Mouse (Mus musculus): ENCODE results near the gene Nab2. TPM values are rescaled to one million over a fixed set of nuclear protein-coding genes. Genes with fewer than 3 reads are reported as not detected.
"Not testable (repeated sequence)": the region's sequence is repeated elsewhere in the genome, so short reads cannot be mapped to it uniquely, and the experiment has no call there.

Gene Nab2
- polyA plus RNA-seq, 1 experiment from 2014 or later, result 19.5 TPM

GRCm38 (mm10) chr10:127659551-127659950, 8.8 kb downstream of the Nab2 start:
- H3K27ac ChIP-seq, result no peak overlapping the region
- H3K4me3 ChIP-seq, result no peak overlapping the region
- H3K9ac ChIP-seq, result no peak overlapping the region
- H3K4me1 ChIP-seq, result peaks cover 50% of the 10 kb centered on the region
- H3K4me2 ChIP-seq, result no peak overlapping the region
- no peaks in the 10 kb centered on the region for H3K27me3 ChIP-seq
- H3K9me3 ChIP-seq, result no peaks in the 10 kb centered on the region
- 56% methylated on average over 1 of the region's 1 CpGs for WGBS
- no peak for ATAC-seq (ENCODE audit: insufficient number of reproducible peaks, insufficient read depth, low FRiP score, low TSS enrichment, low read depth)
- H3K36me3 ChIP-seq, result peaks cover 72% of the 10 kb centered on the region

- Histone ChIP-seq H3K4me1 (peaks cover 40% of the 10 kb centered on the region), H3K9me3 (no peaks in the 10 kb centered on the region), H3K36me3 (peaks cover 70% of the 10 kb centered on the region), H3K27me3 (no peaks in the 10 kb centered on the region), H3K27ac (peak overlapping the region; percentile 39; the same call in 1 of the 2 replicates), H3K4me3 (no peak overlapping the region), H3K4me2 (peak overlapping the region; percentile 5; the same call in 1 of the 2 replicates), H3K9ac (no peak overlapping the region)
- 10% methylated on average over 6 of the region's 6 CpGs for WGBS
- ATAC-seq (ENCODE audit: insufficient number of reproducible peaks, insufficient read depth, low FRiP score, low TSS enrichment, low read depth), result no peak
These were observed 10.3 kb downstream of the Nab2 start for GRCm38 (mm10) chr10:127658076-127658475.

- not testable (repeated sequence) for H3K9me3 ChIP-seq; H3K27ac ChIP-seq; H3K27me3 ChIP-seq; H3K4me2 ChIP-seq; H3K9ac ChIP-seq; ATAC-seq (ENCODE audit: insufficient number of reproducible peaks, insufficient read depth, low FRiP score, low TSS enrichment, low read depth); H3K4me3 ChIP-seq
- Histone ChIP-seq H3K4me1 (peaks cover 40% of the 10 kb centered on the region), H3K36me3 (peaks cover 70% of the 10 kb centered on the region)
- WGBS, result 48% methylated on average over 6 of the region's 6 CpGs
These were observed 10.8 kb downstream of the Nab2 start for GRCm38 (mm10) chr10:127657617-127658016.

GRCm38 (mm10) chr10:127654970-127655579, 13.3 kb downstream of the Nab2 start:
- no peak overlapping the region for H3K27ac ChIP-seq
- no peak for ATAC-seq (ENCODE audit: insufficient number of reproducible peaks, insufficient read depth, low FRiP score, low TSS enrichment, low read depth)
- no peak overlapping the region for H3K4me2 ChIP-seq
- peaks cover 66% of the 10 kb centered on the region for H3K36me3 ChIP-seq
- H3K9me3 ChIP-seq, result no peaks in the 10 kb centered on the region
- H3K27me3 ChIP-seq, result no peaks in the 10 kb centered on the region
- 66% methylated on average over 16 of the region's 16 CpGs for WGBS
- no peak overlapping the region for H3K9ac ChIP-seq
- no peak overlapping the region for H3K4me3 ChIP-seq
- peaks cover 21% of the 10 kb centered on the region for H3K4me1 ChIP-seq

GRCm38 (mm10) chr10:127652906-127653638, 15.3 kb downstream of the Nab2 start:
- ATAC-seq (ENCODE audit: insufficient number of reproducible peaks, insufficient read depth, low FRiP score, low TSS enrichment, low read depth), result no peak
- Histone ChIP-seq H3K4me2 (peak overlapping the region; percentile 27), H3K27me3 (no peaks in the 10 kb centered on the region), H3K4me1 (0 out of 2 replicates have a peak, but pooled peaks cover 11% of the 10 kb centered on the region), H3K9me3 (no peaks in the 10 kb centered on the region), H3K27ac (no peak overlapping the region), H3K36me3 (peaks cover 64% of the 10 kb centered on the region), H3K4me3 (no peak overlapping the region), H3K9ac (0 out of 2 replicates have a peak overlapping the region, but pooled peaks have one; percentile 33)
- 49% methylated on average over 21 of the region's 21 CpGs for WGBS

GRCm38 (mm10) chr10:127645791-127646190, 22.6 kb downstream of the Nab2 start:
- Histone ChIP-seq H3K27me3 (no peaks in the 10 kb centered on the region), H3K9me3 (no peaks in the 10 kb centered on the region), H3K27ac (no peak overlapping the region), H3K4me3 (no peak overlapping the region), H3K4me1 (peaks cover 32% of the 10 kb centered on the region), H3K9ac (no peak overlapping the region), H3K4me2 (no peak overlapping the region), H3K36me3 (0 out of 2 replicates have a peak, but pooled peaks cover 8% of the 10 kb centered on the region)
- WGBS, result 59% methylated on average over 2 of the region's 2 CpGs
- no peak for ATAC-seq (ENCODE audit: insufficient number of reproducible peaks, insufficient read depth, low FRiP score, low TSS enrichment, low read depth)

- Histone ChIP-seq H3K4me2 (peak overlapping the region; percentile 85), H3K27ac (peak overlapping the region; percentile 89), H3K9ac (peak overlapping the region; percentile 76), H3K4me3 (peak overlapping the region; percentile 55), H3K27me3 (no peaks in the 10 kb centered on the region), H3K9me3 (no peaks in the 10 kb centered on the region), H3K4me1 (peaks cover 33% of the 10 kb centered on the region), H3K36me3 (0 out of 2 replicates have a peak, but pooled peaks cover 7% of the 10 kb centered on the region)
- peak; percentile 56; the same call in 1 of the 2 replicates for ATAC-seq (ENCODE audit: insufficient number of reproducible peaks, insufficient read depth, low FRiP score, low TSS enrichment, low read depth)
- 2% methylated on average over 25 of the region's 25 CpGs for WGBS
These were observed 24.7 kb downstream of the Nab2 start for GRCm38 (mm10) chr10:127643553-127644238.

- peak within 1 kb of the TSS; percentile 76 for H3K9ac ChIP-seq
- peak within 1 kb of the TSS; percentile 85 for H3K4me2 ChIP-seq
- no peaks in the 10 kb centered on the region for H3K27me3 ChIP-seq
- H3K9me3 ChIP-seq, result no peaks in the 10 kb centered on the region
- peaks cover 33% of the 10 kb centered on the region for H3K4me1 ChIP-seq
- H3K27ac ChIP-seq, result peak within 1 kb of the TSS; percentile 89
- peak within 1 kb of the TSS; percentile 55 for H3K4me3 ChIP-seq
- 4% methylated on average over 37 of the region's 37 CpGs for WGBS
- peak; percentile 48 for ATAC-seq (ENCODE audit: insufficient number of reproducible peaks, insufficient read depth, low FRiP score, low TSS enrichment, low read depth)
- no peaks in the 10 kb centered on the region for H3K36me3 ChIP-seq
These were observed 25.4 kb downstream of the Nab2 start, which contains the start of gene Stat6 for GRCm38 (mm10) chr10:127642772-127643552. Stat6 (plus strand) TSS chr10:127642986.

GRCm38 (mm10) chr10:127641861-127642771, 26.3 kb downstream of the Nab2 start:
- Histone ChIP-seq H3K27ac (peak overlapping the region; percentile 89), H3K9me3 (no peaks in the 10 kb centered on the region), H3K27me3 (no peaks in the 10 kb centered on the region), H3K4me1 (peaks cover 33% of the 10 kb centered on the region), H3K4me2 (peak overlapping the region; percentile 85), H3K9ac (peak overlapping the region; percentile 76), H3K36me3 (no peaks in the 10 kb centered on the region), H3K4me3 (peak overlapping the region; percentile 55)
- 6% methylated on average over 19 of the region's 19 CpGs for WGBS
- peak; percentile 72; the same call in 1 of the 2 replicates for ATAC-seq (ENCODE audit: insufficient number of reproducible peaks, insufficient read depth, low FRiP score, low TSS enrichment, low read depth)

GRCm38 (mm10) chr10:127640421-127640820, 27.9 kb downstream of the Nab2 start:
- Histone ChIP-seq H3K4me1 (peaks cover 33% of the 10 kb centered on the region), H3K4me2 (no peak overlapping the region), H3K36me3 (no peaks in the 10 kb centered on the region), H3K27ac (no peak overlapping the region; the same call in 1 of the 2 replicates), H3K9ac (no peak overlapping the region), H3K4me3 (no peak overlapping the region), H3K27me3 (no peaks in the 10 kb centered on the region), H3K9me3 (no peaks in the 10 kb centered on the region)
- no peak for ATAC-seq (ENCODE audit: insufficient number of reproducible peaks, insufficient read depth, low FRiP score, low TSS enrichment, low read depth)
- WGBS, result 71% methylated on average over 5 of the region's 5 CpGs

Data from embryonic facial prominence, embryonic 13.5 days (tissue).